Mouse (Mus musculus) liver, embryonic 13.5 days (tissue): ENCODE data around the gene Lrrc34. TPM values are rescaled to one million over a fixed set of nuclear protein-coding genes. Genes with fewer than 3 reads are reported as not detected.

Experiments
- ATAC-seq: fragments of 200-750 bp; cut with Nextera tagmentation; 2 replicates; pipeline ENCODE4 v1.8.0; 2017; ENCODE audit warnings: low read depth, mild to moderate bottlenecking, moderate number of reproducible peaks, moderate library complexity
- DNase-seq: peaks from one replicate; pipeline ENCODE4 v3.0.0; 2022
- H3K27ac ChIP-seq: fragments of 300-500 bp; sonication (generic); 2 replicates; pipeline ENCODE4 v1.5.1; 2015; ENCODE audit warnings: moderate library complexity, mild to moderate bottlenecking, inconsistent platforms
- H3K27me3 ChIP-seq: fragments of 300-500 bp; sonication (generic); 2 replicates; pipeline ENCODE4 v1.6.1; 2015; ENCODE audit warnings: mild to moderate bottlenecking, inconsistent platforms
- H3K36me3 ChIP-seq: fragments of 300-500 bp; sonication (generic); 2 replicates; pipeline ENCODE4 v1.6.1; 2015; ENCODE audit warnings: mild to moderate bottlenecking, inconsistent platforms
- H3K4me1 ChIP-seq: fragments of 300-500 bp; sonication (generic); replicated peaks from 2 replicates; pipeline ENCODE4 v1.6.1; 2015; ENCODE audit warnings: inconsistent platforms
- H3K4me2 ChIP-seq: fragments of 300-500 bp; sonication (generic); 2 replicates; pipeline ENCODE4 v1.6.1; 2015; ENCODE audit warnings: inconsistent platforms, mild to moderate bottlenecking, moderate library complexity
- H3K4me3 ChIP-seq: fragments of 300-500 bp; sonication (generic); replicated peaks from 2 replicates; pipeline ENCODE4 v1.5.1; 2015; ENCODE audit warnings: mild to moderate bottlenecking, inconsistent platforms
- H3K9ac ChIP-seq: fragments of 300-500 bp; sonication (generic); 2 replicates; pipeline ENCODE4 v1.6.1; 2015; ENCODE audit warnings: mild to moderate bottlenecking, inconsistent platforms
- H3K9me3 ChIP-seq: fragments of 300-500 bp; sonication (generic); replicated peaks from 2 replicates; pipeline ENCODE4 v1.6.1; 2016; ENCODE audit warnings: inconsistent platforms
- WGBS: fragments of 180-500 bp; shearing (Covaris S2); methylation state at CpG from one replicate; pipeline ENCODE4 v1.1.7; 2015; ENCODE audit not compliant: insufficient replicate concordance; 5-methylcytosine and 5-hydroxymethylcytosine counted together
- polyA plus RNA-seq: library from polyadenylated mRNA; unstranded; fragments of >200 nt; fragmentation: Nextera tagmentation; extraction: Ambion mirVana; gene quantifications from 2 replicates; pipeline ENCODE4 v1.2.1, GENCODE M21; 2015

The Lrrc34 gene
- polyA plus RNA-seq, 1 experiment from 2014 or later, result 0.16 TPM

DNA sequence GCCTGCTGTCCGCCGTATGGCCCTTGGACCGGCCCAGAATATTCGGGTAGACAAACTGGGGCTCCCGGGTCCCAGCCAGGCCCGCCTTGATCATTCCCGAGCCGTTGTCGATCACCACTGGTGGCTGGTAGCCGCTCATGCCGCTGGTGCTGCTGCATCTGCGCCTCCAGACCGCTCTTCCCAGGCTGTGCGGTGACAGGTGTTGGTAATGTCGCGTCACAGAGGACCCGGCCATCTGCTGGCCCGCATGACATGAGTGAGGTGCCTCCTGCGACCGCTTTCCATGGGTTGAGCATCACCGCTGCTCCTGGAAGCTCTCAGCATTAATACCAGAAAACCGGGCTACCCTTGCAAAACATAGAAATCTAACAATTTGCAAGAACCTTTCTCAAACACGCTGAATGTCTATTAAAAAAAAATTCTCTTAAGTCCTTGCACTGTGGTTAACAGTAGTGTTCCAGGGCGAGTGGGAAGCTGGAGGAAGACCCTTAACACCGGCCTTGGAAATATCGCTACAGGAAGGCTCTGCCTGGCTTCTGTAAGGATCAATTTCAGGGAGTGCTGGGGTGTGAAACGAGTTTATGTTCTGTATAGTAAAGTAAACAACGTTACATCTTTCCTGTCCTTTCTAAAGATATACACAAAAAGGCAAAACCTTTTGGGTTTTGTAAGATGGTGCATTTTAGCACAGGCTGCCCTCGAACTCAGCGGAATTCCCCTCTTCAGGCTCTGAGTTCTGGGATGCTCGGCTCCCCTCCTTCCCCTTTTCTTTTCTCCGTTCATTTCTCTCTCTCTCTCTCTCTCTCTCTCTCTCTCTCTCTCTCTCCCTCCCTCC lies 47.7 kb downstream of the Lrrc34 start, which contains the start of gene Actrt3:
TSS of gene Actrt3 (minus strand) at position 229 of the 835 bp plus-strand sequence.
- ATAC-seq, result no peak
- Histone ChIP-seq H3K4me1 (peaks cover 41% of the 10 kb centered on the region), H3K4me3 (peak within 1 kb of the TSS; percentile 83), H3K9ac (peak within 1 kb of the TSS; percentile 76), H3K36me3 (peaks cover 9% of the 10 kb centered on the region), H3K27me3 (peaks cover 41% of the 10 kb centered on the region), H3K27ac (peak within 1 kb of the TSS; percentile 75), H3K9me3 (no peaks in the 10 kb centered on the region), H3K4me2 (peak within 1 kb of the TSS; percentile 91)
- DNase-seq, result peak; percentile 26
- WGBS, result 2% methylated on average over 32 of the region's 32 CpGs

DNA sequence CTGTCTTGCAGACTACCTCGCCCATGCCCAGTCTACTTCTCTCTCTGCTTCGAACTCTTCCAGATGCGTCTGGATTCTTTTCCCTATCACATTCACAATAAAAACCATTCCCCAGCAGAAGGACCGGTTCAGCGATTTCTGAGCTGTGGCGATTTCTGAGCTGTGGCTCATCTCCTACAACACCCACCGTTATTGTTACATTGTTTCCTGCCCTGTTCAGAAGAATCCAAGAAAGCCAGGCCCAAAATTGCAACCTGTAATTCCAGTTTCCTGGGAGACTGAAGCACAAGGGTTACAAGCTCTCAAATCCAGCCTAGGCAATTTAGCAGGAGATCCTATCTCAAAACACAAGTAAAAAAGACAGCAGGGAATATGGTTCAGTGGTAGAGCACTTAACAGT lies 50.4 kb downstream of the Lrrc34 start:
- WGBS, result 75% methylated on average over 7 of the region's 7 CpGs
- DNase-seq (no peak), ATAC-seq (no peak)
- Histone ChIP-seq H3K4me2 (no peak overlapping the region), H3K4me1 (peaks cover 24% of the 10 kb centered on the region), H3K27me3 (peaks cover 42% of the 10 kb centered on the region), H3K27ac (no peak overlapping the region), H3K36me3 (no peaks in the 10 kb centered on the region), H3K4me3 (no peak overlapping the region), H3K9me3 (no peaks in the 10 kb centered on the region), H3K9ac (no peak overlapping the region)

DNA sequence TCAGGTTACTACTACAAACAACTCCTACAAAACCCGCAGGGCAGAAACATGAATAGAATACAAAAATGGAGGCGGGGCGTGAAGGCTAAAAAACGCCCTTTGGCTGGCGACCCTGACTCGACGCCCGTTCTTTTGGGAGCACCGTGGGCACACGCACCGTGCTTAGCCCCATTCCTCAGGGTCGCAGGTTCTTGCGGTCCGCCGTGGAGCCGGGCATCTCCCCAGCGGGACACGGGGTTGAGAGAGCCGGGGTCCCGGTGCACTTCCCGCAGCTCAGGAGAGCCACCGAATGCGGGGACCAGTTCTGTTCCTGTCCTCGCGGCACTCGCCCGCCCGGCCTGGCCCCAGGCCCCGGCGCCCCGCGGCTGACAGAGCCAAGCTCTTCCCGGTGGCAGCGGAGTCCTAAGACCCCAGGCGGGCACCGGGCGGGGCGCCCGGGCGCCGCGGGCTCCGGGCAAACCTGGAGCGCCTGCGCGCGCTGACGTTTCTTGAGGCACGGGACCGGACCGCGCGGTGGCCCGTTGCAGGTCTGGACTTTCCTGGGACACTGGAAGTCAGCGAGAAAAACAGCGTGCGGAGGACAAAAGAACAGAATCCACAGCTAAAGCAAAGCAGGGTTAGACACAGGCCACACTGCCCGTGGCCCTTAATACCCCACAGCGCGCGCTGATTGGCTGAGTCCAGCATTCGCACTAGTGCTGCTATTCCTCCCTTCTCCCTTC lies 52.4 kb downstream of the Lrrc34 start:
- DNase-seq (peak; percentile 21), ATAC-seq (peak; percentile 54; the same call in 1 of the 2 replicates)
- WGBS, result under 1% methylated on average over 62 of the region's 62 CpGs
- Histone ChIP-seq H3K4me1 (peaks cover 24% of the 10 kb centered on the region), H3K4me3 (peak overlapping the region; percentile 71), H3K36me3 (no peaks in the 10 kb centered on the region), H3K27me3 (peaks cover 42% of the 10 kb centered on the region), H3K27ac (no peak overlapping the region), H3K4me2 (peak overlapping the region; percentile 91), H3K9ac (peak overlapping the region; percentile 79), H3K9me3 (no peaks in the 10 kb centered on the region)

DNA sequence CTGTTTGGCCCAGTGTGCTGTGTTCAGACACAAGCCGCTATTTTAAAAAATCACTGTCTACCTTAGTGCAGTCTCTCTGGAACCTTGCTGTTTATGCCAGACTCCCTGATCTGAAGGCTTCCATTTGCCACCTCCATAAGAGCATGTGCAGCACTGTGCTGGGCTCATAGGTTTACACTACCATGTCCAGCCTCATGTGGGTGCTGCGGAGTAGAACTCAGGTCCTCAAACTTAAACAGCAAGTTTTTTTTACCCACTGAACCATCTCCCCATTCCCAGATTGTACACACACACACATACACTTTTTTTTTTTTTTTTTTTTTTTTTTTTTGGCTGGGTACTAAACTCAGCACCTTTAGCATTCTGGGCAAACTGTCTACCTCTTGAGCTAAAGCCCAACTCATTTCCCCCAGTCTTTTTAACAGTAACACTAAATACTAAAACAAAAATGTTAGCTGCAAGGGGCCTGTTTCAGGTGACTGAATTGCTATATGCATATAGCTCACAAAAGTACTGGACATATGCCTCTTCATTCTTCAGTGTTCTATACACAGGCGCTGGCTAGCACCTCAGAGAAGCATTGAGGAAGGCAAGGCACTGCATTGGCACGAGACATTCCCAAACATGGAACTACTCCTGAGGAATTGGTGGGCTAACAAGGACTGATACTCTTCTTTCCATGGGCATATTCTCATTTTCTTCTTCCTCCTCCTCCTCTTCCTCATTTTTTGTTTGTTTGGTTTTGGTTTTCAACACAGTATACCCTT lies 53.8 kb downstream of the Lrrc34 start:
- ATAC-seq, result peak; percentile 35; the same call in 1 of the 2 replicates
- Histone ChIP-seq H3K9ac (no peak overlapping the region), H3K27me3 (peaks cover 33% of the 10 kb centered on the region), H3K27ac (no peak overlapping the region), H3K36me3 (no peaks in the 10 kb centered on the region), H3K4me2 (no peak overlapping the region), H3K9me3 (no peaks in the 10 kb centered on the region), H3K4me3 (no peak overlapping the region), H3K4me1 (peaks cover 14% of the 10 kb centered on the region)
- 72% methylated on average over 4 of the region's 4 CpGs for WGBS
- DNase-seq, result peak; percentile 9

DNA sequence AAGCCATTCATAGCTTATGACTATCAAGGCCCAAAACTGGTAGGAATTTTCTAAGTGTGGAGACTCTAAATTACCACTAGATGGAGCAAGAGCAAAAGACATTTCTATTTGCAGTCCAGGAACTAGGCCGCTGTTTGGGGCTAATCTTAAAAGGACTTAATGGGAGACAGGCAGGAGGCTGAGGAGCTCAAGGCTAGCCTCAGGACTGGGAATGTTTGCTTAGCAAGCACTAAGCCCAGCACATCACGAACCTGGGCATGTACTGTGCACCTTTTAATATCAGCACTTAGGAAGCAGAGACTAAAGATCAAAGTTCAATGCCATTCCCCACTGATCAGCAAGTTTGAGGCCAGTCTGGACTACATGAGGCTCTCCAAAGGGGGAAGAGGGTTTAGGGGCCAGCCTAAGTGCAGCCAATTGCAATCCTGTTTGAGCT lies 55.2 kb downstream of the Lrrc34 start:
- Histone ChIP-seq H3K27me3 (peaks cover 21% of the 10 kb centered on the region), H3K4me2 (no peak overlapping the region), H3K9ac (no peak overlapping the region), H3K4me1 (peaks cover 14% of the 10 kb centered on the region), H3K9me3 (no peaks in the 10 kb centered on the region), H3K4me3 (no peak overlapping the region), H3K27ac (no peak overlapping the region), H3K36me3 (no peaks in the 10 kb centered on the region)
- no peak for DNase-seq
- no peak for ATAC-seq
- WGBS, result 1% methylated on average over 2 of the region's 2 CpGs

DNA sequence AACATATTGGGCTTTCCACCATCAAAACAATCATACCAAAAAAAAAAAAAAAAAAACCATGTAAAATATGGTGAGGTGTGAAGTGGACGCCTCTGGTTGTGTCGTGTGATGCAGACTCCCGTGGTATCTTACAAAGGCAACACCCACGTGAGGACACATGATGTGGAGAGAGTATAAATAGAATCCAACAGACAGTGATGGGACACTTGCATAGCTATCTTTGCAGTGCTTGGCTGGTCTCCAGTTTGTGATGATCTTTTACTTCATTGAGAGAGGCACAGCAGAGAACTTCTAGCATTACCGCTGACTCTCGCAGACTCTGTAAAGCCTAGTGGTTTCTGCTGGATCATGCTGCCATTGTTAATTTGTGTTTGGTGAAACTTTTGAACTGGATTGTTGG lies 58.8 kb downstream of the Lrrc34 start:
- no peaks in the 10 kb centered on the region for H3K4me1 ChIP-seq
- H3K27ac ChIP-seq, result no peak overlapping the region
- H3K36me3 ChIP-seq, result no peaks in the 10 kb centered on the region
- no peaks in the 10 kb centered on the region for H3K27me3 ChIP-seq
- DNase-seq, result no peak
- no peak overlapping the region for H3K4me3 ChIP-seq
- WGBS, result 62% methylated on average over 6 of the region's 6 CpGs
- H3K9ac ChIP-seq, result no peak overlapping the region
- no peak overlapping the region for H3K4me2 ChIP-seq
- no peak for ATAC-seq
- H3K9me3 ChIP-seq, result no peaks in the 10 kb centered on the region

Other genes with a start within 250 kb of the Lrrc34 start
- 0.81 and 1.2 TPM in 2 replicates for gene Mecom, start 99.9 kb downstream of the Lrrc34 start, polyA plus RNA-seq
- not detected in 2 replicates for gene Actrt3, start 47.9 kb downstream of the Lrrc34 start, polyA plus RNA-seq
- 13.8 and 15.5 TPM in 2 replicates for gene Mynn, start 45.8 kb downstream of the Lrrc34 start, polyA plus RNA-seq
- not detected in 2 replicates for gene Lrriq4, start 3.4 kb downstream of the Lrrc34 start, polyA plus RNA-seq
- gene Lrrc31, start 52.0 kb upstream of the Lrrc34 start, polyA plus RNA-seq, result not detected in 2 replicates
- gene Samd7, start 98.4 kb upstream of the Lrrc34 start, polyA plus RNA-seq, result 0.06 and 0.09 TPM in 2 replicates
- gene Sec62, start 145.0 kb upstream of the Lrrc34 start, polyA plus RNA-seq, result 56.5 and 68.1 TPM in 2 replicates
- 2.7 and 3.4 TPM in 2 replicates for gene Gpr160, start 208.1 kb upstream of the Lrrc34 start, polyA plus RNA-seq